ENCODE assay signal across 13 mouse cellular contexts in genomic region chr3:68055071-68055470, GRCm38 (mm10). TPM values are rescaled to one million over a fixed set of nuclear protein-coding genes. Genes with fewer than 3 reads are reported as not detected.
DNase-seq lines count a peak whose midpoint lies in the region; ATAC-seq and TF ChIP-seq lines count a peak whose summit lies in the region.
"Had no signal": no experiment of that assay in that cellular context is flagged by ENCODE, and none has a peak within 500 bp of the region (broad histone marks: within the 10 kb centered on the region; RNA-seq: fewer than 3 reads in every experiment).

No protein-coding gene starts in this region.

- ATAC-seq in heart, embryonic 13.5 days (ENCODE audit: extremely low read depth, insufficient number of reproducible peaks, low FRiP score, low TSS enrichment): no peak
- peak; percentile 19; the same call in 1 of the 2 replicates for ATAC-seq in lung, embryonic 15.5 days (ENCODE audit: borderline replicate concordance, extremely low read depth, low FRiP score, low TSS enrichment)
- ATAC-seq: activated CD4-positive, CD25-positive, alpha-beta regulatory T cell, adult 4 months; intestine, embryonic 16.5 days had no signal

- 0 out of 2 replicates have a peak, but pooled peaks cover 3% of the 10 kb centered on the region for H3K4me1 ChIP-seq in heart, embryonic 13.5 days
- H3K4me1 ChIP-seq in lung, embryonic 15.5 days: no peaks in the 10 kb centered on the region
- H3K4me1 ChIP-seq: forebrain, embryonic 12.5 days had no signal

- intact Hi-C loops in heart, postnatal 14 days (cut with DNase I): no loop called here
- intact Hi-C loops in left cerebral cortex, adult 2 months (cut with DNase I): loop anchor here (5.0 to 10.0 kb wide), 2 partner anchors 552 to 660 kb away; no protein-coding TSS in a partner anchor

- 24% methylated on average over 13 of the region's 13 CpGs for WGBS in heart, embryonic 13.5 days
- 28% methylated on average over 13 of the region's 13 CpGs for WGBS in lung, embryonic 15.5 days

- no peak for DNase-seq in heart, postnatal 14 days
- no peak for DNase-seq in lung, postnatal 25 days (ENCODE audit: low spot score)
- peak; percentile 39 to 65 for DNase-seq in left cerebral cortex, adult 2 months (ENCODE audit: extremely low spot score in 1 of 2, low spot score in 2 of 2)
- peak; percentile 55 to 58 for DNase-seq in right cerebral cortex, postnatal 36 days (ENCODE audit: low spot score in 2 of 2)
- DNase-seq in spleen, postnatal 10 days (ENCODE audit: low spot score in 2 of 2): no peak
- DNase-seq: cerebellum, adult 18-20 months; kidney, postnatal 4 days; lung, postnatal 36 days had no signal

- H3K9ac ChIP-seq in heart, embryonic 13.5 days: no peak overlapping the region; the same call in 1 of the 2 replicates
- H3K9ac ChIP-seq in lung, embryonic 15.5 days: no peak overlapping the region
- H3K9ac ChIP-seq: forebrain, embryonic 12.5 days had no signal

- peak overlapping the region; percentile 60 for H3K4me2 ChIP-seq in heart, embryonic 13.5 days
- H3K4me2 ChIP-seq in lung, embryonic 15.5 days: peak overlapping the region; percentile 9; the same call in 1 of the 2 replicates
- H3K4me2 ChIP-seq: forebrain, embryonic 12.5 days had no signal

- H3K27me3 ChIP-seq in heart, embryonic 13.5 days (replicated peaks): peaks cover 10% of the 10 kb centered on the region
- H3K27me3 ChIP-seq in lung, embryonic 15.5 days: no peaks in the 10 kb centered on the region

- H3K4me3 ChIP-seq in heart, embryonic 13.5 days: peak overlapping the region; percentile 36
- H3K4me3 ChIP-seq in lung, embryonic 15.5 days: no peak overlapping the region
- peak overlapping the region; percentile 46 for H3K4me3 ChIP-seq in left cerebral cortex, adult 2 months
- H3K4me3 ChIP-seq: forebrain, embryonic 12.5 days had no signal

- TF ChIP-seq CTCF in left cerebral cortex, adult 2 months (IDR thresholded peaks at IDR 0.05): no peak

- H3K27ac ChIP-seq in heart, embryonic 13.5 days (replicated peaks): no peak overlapping the region
- no peak overlapping the region for H3K27ac ChIP-seq in lung, embryonic 15.5 days
- H3K27ac ChIP-seq in left cerebral cortex, adult 2 months: peak overlapping the region; percentile 42; the same call in 1 of the 2 replicates
- H3K27ac ChIP-seq: forebrain, embryonic 12.5 days had no signal

- no peaks in the 10 kb centered on the region for H3K36me3 ChIP-seq in heart, embryonic 13.5 days
- no peaks in the 10 kb centered on the region for H3K36me3 ChIP-seq in lung, embryonic 15.5 days
- H3K36me3 ChIP-seq: forebrain, embryonic 12.5 days had no signal

- no peaks in the 10 kb centered on the region for H3K9me3 ChIP-seq in heart, embryonic 13.5 days
- H3K9me3 ChIP-seq in lung, embryonic 15.5 days: no peaks in the 10 kb centered on the region
- H3K9me3 ChIP-seq: forebrain, embryonic 12.5 days had no signal

RNA-seq across cellular contexts. Expression of gene Schip1, which starts 9.5 kb away (rescaled TPM):
- polyA plus RNA-seq in heart, embryonic 13.5 days (2015; fragmentation: Nextera tagmentation; extraction: Ambion mirVana): 52.4 and 63.4 TPM in 2 replicates
- total RNA-seq in heart, postnatal 14 days (2021): 100 to 1,000 TPM; 199 to 209 TPM
- 36.6 and 38.9 TPM in 2 replicates for polyA plus RNA-seq in lung, embryonic 15.5 days (2015; fragmentation: Nextera tagmentation; extraction: Ambion mirVana)
- 100 to 1,000 TPM; 261 to 282 TPM for total RNA-seq in left cerebral cortex, adult 2 months (2021)

Comparison
In these comparisons a context has a peak if more than half of its experiments do, and no peak if none do; other contexts are left out.
1. DNase-seq: peak in left cerebral cortex, adult 2 months (2 of 2) and right cerebral cortex, postnatal 36 days (2 of 2); none in heart, postnatal 14 days (0 of 2), lung, postnatal 25 days (single experiment) and spleen, postnatal 10 days (0 of 2).